Comparison of ENCODE assay signal across 20 mouse cellular contexts in the genomic region with DNA sequence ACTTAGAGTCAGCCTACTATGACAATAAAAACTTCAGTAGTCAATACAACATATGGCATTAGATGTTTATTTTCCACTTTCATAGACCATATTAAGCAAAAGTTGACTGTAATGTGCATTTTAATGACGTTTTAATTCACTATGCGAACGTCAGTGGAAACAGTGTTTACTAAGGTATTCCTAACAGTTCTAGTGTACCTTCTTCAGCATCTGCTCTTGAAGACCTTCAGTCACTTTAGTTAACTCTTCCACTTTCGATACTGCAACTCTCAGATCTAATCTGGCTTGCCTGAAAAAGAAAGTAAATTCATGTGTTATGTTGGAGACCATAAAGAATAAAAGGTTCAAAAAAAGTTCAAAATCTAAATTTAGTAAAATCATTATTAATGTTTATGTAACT.
DNase-seq lines count a peak whose midpoint lies in the region; ATAC-seq lines count a peak whose summit lies in the region.
"Had no signal": no experiment of that assay in that cellular context is flagged by ENCODE, and none has a peak within 500 bp of the region (broad histone marks: within the 10 kb centered on the region; RNA-seq: fewer than 3 reads in every experiment).

No protein-coding gene starts in this region.

- H3K27me3 ChIP-seq in hindbrain, embryonic 13.5 days, result no peaks in the 10 kb centered on the region
- H3K27me3 ChIP-seq: embryonic facial prominence, embryonic 12.5 days; forebrain, embryonic 13.5 days; forebrain, embryonic 15.5 days had no signal

- H3K4me2 ChIP-seq in hindbrain, embryonic 13.5 days, result no peak overlapping the region
- H3K4me2 ChIP-seq: embryonic facial prominence, embryonic 12.5 days; forebrain, embryonic 13.5 days; forebrain, embryonic 15.5 days had no signal

- DNase-seq in CD4-positive helper T cell, adult 2 months (ENCODE audit: low read depth, low spot score), result peak; percentile 21
- peak; percentile 56 for DNase-seq in induced T-regulatory cell, adult 2 months (ENCODE audit: low read depth)
- no peak for DNase-seq in liver
- no peak for DNase-seq in lung, postnatal 14 days
- DNase-seq: adrenal gland, adult 8-10 months; adrenal gland, postnatal 14 days; adrenal gland, postnatal 36 days; B cell, adult 2 months; cerebellum, adult 11-12 months; cerebellum, adult 2 months; cerebellum, adult 9-10 months; cerebellum, postnatal 10 days; cerebellum, postnatal 25 days; forebrain, postnatal 0 days had no signal

- H3K27ac ChIP-seq in hindbrain, embryonic 13.5 days, result no peak overlapping the region
- H3K27ac ChIP-seq: embryonic facial prominence, embryonic 10.5 days; embryonic facial prominence, embryonic 12.5 days; forebrain, embryonic 13.5 days; forebrain, embryonic 15.5 days had no signal

- no peaks in the 10 kb centered on the region for H3K9me3 ChIP-seq in hindbrain, embryonic 13.5 days
- H3K9me3 ChIP-seq: embryonic facial prominence, embryonic 10.5 days; embryonic facial prominence, embryonic 12.5 days; forebrain, embryonic 13.5 days; forebrain, embryonic 15.5 days had no signal

- no peak overlapping the region for H3K9ac ChIP-seq in hindbrain, embryonic 13.5 days
- H3K9ac ChIP-seq: embryonic facial prominence, embryonic 12.5 days; forebrain, embryonic 13.5 days; forebrain, embryonic 15.5 days; forebrain, postnatal 0 days had no signal

- ATAC-seq in CD4-positive, CD25-positive, alpha-beta regulatory T cell, adult 4 months, result peak; percentile 93
- no peak for ATAC-seq in hindbrain, embryonic 13.5 days (ENCODE audit: low FRiP score)
- ATAC-seq: forebrain, embryonic 13.5 days; forebrain, embryonic 15.5 days; forebrain, postnatal 0 days had no signal

- H3K36me3 ChIP-seq in hindbrain, embryonic 13.5 days, result peaks cover 11% of the 10 kb centered on the region
- H3K36me3 ChIP-seq: embryonic facial prominence, embryonic 12.5 days had no signal

- 92% methylated on average over 4 of the region's 4 CpGs for WGBS in hindbrain, embryonic 13.5 days

- no peak overlapping the region for H3K4me3 ChIP-seq in hindbrain, embryonic 13.5 days
- H3K4me3 ChIP-seq: embryonic facial prominence, embryonic 10.5 days; embryonic facial prominence, embryonic 12.5 days; forebrain, embryonic 13.5 days; forebrain, embryonic 15.5 days had no signal

- H3K4me1 ChIP-seq in hindbrain, embryonic 13.5 days (replicated peaks), result no peaks in the 10 kb centered on the region
- H3K4me1 ChIP-seq: embryonic facial prominence, embryonic 10.5 days; embryonic facial prominence, embryonic 12.5 days; forebrain, embryonic 13.5 days; forebrain, embryonic 15.5 days had no signal

Comparison
In these comparisons a context has a peak if more than half of its experiments do, and no peak if none do; other contexts are left out.
1. DNase-seq: peak in CD4-positive helper T cell, adult 2 months (single experiment) and induced T-regulatory cell, adult 2 months (single experiment); none in liver (single experiment) and lung, postnatal 14 days (single experiment).